Mouse (Mus musculus): ENCODE measurements around the gene Pde2a. TPM values are rescaled to one million over a fixed set of nuclear protein-coding genes. Genes with fewer than 3 reads are reported as not detected.

Pde2a gene
- total and polyA plus RNA-seq, 3 experiments = 0.11 to 0.62 TPM; not detected in 1

GRCm38 (mm10) chr7:101376701-101377340, 44.7 kb upstream of the Pde2a start:
- Histone ChIP-seq H3K9ac (ENCODE audit: control insufficient read depth, low read depth, low read length, poor library complexity, severe bottlenecking) (no peak overlapping the region), H3K4me3 (ENCODE audit: control insufficient read depth in 1 of 2, insufficient read depth in 1 of 2, low read depth in 2 of 2, low read length in 2 of 2) (no peak overlapping the region), H3K27ac (ENCODE audit: control insufficient read depth, low read depth, low read length) (no peak overlapping the region), H3K36me3 (ENCODE audit: control insufficient read depth in 1 of 2, insufficient read depth in 2 of 2, low read length in 2 of 2) (peaks cover 0 to 6% of the 10 kb centered on the region in 2 experiments; a peak in 2 of 4 replicates), H3K4me1 (ENCODE audit: control insufficient read depth in 1 of 2, insufficient read depth in 2 of 2, low read length in 2 of 2) (peaks cover 2 to 4% of the 10 kb centered on the region in 2 experiments; a peak in 3 of 4 replicates), H3K9me3 (replicated peaks; ENCODE audit: insufficient read depth, low read length) (no peaks in the 10 kb centered on the region), H3K79me2 (ENCODE audit: control insufficient read depth, insufficient read depth, low read length, poor library complexity) (no peaks in the 10 kb centered on the region), H3K27me3 (ENCODE audit: control insufficient read depth in 1 of 2, insufficient read depth in 2 of 2, low read length in 2 of 2) (no peaks in the 10 kb centered on the region)
- DNase-seq (ENCODE audit: low read depth, low spot score) = no peak
- TF ChIP-seq SIN3A (IDR thresholded peaks at IDR 0.05; ENCODE audit: low read length) (no peak), ZNF384 (IDR thresholded peaks at IDR 0.05; ENCODE audit: low read depth, low read length) (no peak), KAT2A (conservative IDR thresholded peaks at IDR 0.05; ENCODE audit: low read depth, low read length) (no peak)

- no peaks in the 10 kb centered on the region for H3K79me2 ChIP-seq (ENCODE audit: control insufficient read depth, insufficient read depth, low read length, poor library complexity)
- no peaks in the 10 kb centered on the region for H3K27me3 ChIP-seq (ENCODE audit: control insufficient read depth in 1 of 2, insufficient read depth in 2 of 2, low read length in 2 of 2)
- peak overlapping the region; percentile 75 for H3K9ac ChIP-seq (ENCODE audit: control insufficient read depth, low read depth, low read length, poor library complexity, severe bottlenecking)
- no peaks in the 10 kb centered on the region for H3K9me3 ChIP-seq (replicated peaks; ENCODE audit: insufficient read depth, low read length)
- H3K4me1 ChIP-seq (ENCODE audit: control insufficient read depth in 1 of 2, insufficient read depth in 2 of 2, low read length in 2 of 2) = peaks cover 2 to 4% of the 10 kb centered on the region in 2 experiments; a peak in 3 of 4 replicates
- peak overlapping the region; percentile 56 to 62 for H3K4me3 ChIP-seq (ENCODE audit: control insufficient read depth in 1 of 2, insufficient read depth in 1 of 2, low read depth in 2 of 2, low read length in 2 of 2)
- DNase-seq (ENCODE audit: low read depth, low spot score) = peak; percentile 88
- peak overlapping the region; percentile 81 for H3K27ac ChIP-seq (ENCODE audit: control insufficient read depth, low read depth, low read length)
- H3K36me3 ChIP-seq (ENCODE audit: control insufficient read depth in 1 of 2, insufficient read depth in 2 of 2, low read length in 2 of 2) = peaks cover 0 to 6% of the 10 kb centered on the region in 2 experiments; a peak in 2 of 4 replicates
- TF ChIP-seq POLR2A (IDR thresholded peaks at IDR 0.05; ENCODE audit: control insufficient read depth in 1 of 2, insufficient read depth in 1 of 2, low read depth in 1 of 2, low read length in 2 of 2, poor library complexity in 1 of 2) (peak in 1 of 2 experiments; percentile 52; a peak in 2 of 4 replicates), GATA1 (IDR thresholded peaks at IDR 0.05; ENCODE audit: low read depth, low read length) (no peak), POLR2AphosphoS2 (IDR thresholded peaks at IDR 0.05; ENCODE audit: low read length) (no peak; the same call in 1 of the 2 replicates), GABPA (IDR thresholded peaks at IDR 0.05; ENCODE audit: low read depth, low read length) (no peak), E2F4 (IDR thresholded peaks at IDR 0.05; ENCODE audit: borderline replicate concordance, low read depth, low read length) (no peak), TCF12 (IDR thresholded peaks at IDR 0.05; ENCODE audit: low read depth, low read length) (peak; percentile 32; the same call in 1 of the 2 replicates), ZMIZ1 (IDR thresholded peaks at IDR 0.05; ENCODE audit: low read depth, low read length) (no peak), MAZ (IDR thresholded peaks at IDR 0.05; ENCODE audit: low read depth, low read length) (peak; percentile 78), TAL1 (IDR thresholded peaks at IDR 0.05; ENCODE audit: low read length) (no peak), NELFE (IDR thresholded peaks at IDR 0.05; ENCODE audit: low read depth, low read length) (peak; percentile 35; the same call in 1 of the 2 replicates), MEF2A (IDR thresholded peaks at IDR 0.05; ENCODE audit: extremely low read depth, insufficient replicate concordance, low read depth, low read length, poor library complexity, severe bottlenecking) (no peak), USF1 (IDR thresholded peaks at IDR 0.05; ENCODE audit: low read depth, low read length) (peak; percentile 31; the same call in 1 of the 2 replicates), MYB (IDR thresholded peaks at IDR 0.05; ENCODE audit: low read depth, low read length) (0 out of 2 replicates have a peak, but pooled peaks have one; percentile 35), NRF1 (IDR thresholded peaks at IDR 0.05; ENCODE audit: insufficient read depth, low read depth, low read length, poor library complexity, severe bottlenecking) (peak; percentile 9; the same call in 1 of the 2 replicates), MXI1 (IDR thresholded peaks at IDR 0.05; ENCODE audit: low read depth, low read length) (peak; percentile 78), ZNF384 (IDR thresholded peaks at IDR 0.05; ENCODE audit: low read depth, low read length) (no peak), SIN3A (IDR thresholded peaks at IDR 0.05; ENCODE audit: low read length) (peak; percentile 87), EP300 (IDR thresholded peaks at IDR 0.05; ENCODE audit: low read depth in 1 of 2, low read length in 2 of 2) (peak; percentile 46 to 56; a peak in 3 of 4 replicates), RCOR1 (IDR thresholded peaks at IDR 0.05; ENCODE audit: low read depth, low read length) (no peak), SMC3 (IDR thresholded peaks at IDR 0.05; ENCODE audit: low read depth, low read length) (peak; percentile 27), MAFK (IDR thresholded peaks at IDR 0.05; ENCODE audit: borderline replicate concordance, low read depth, low read length) (0 out of 2 replicates have a peak, but pooled peaks have one; percentile 44), CHD1 (IDR thresholded peaks at IDR 0.05; ENCODE audit: low read depth, low read length) (peak; percentile 65; the same call in 1 of the 2 replicates), MYC (IDR thresholded peaks at IDR 0.05; ENCODE audit: low read depth, low read length) (peak; percentile 62; the same call in 1 of the 2 replicates), ELF1 (IDR thresholded peaks at IDR 0.05; ENCODE audit: low read depth, low read length) (peak; percentile 96), HCFC1 (IDR thresholded peaks at IDR 0.05; ENCODE audit: low read depth, low read length) (peak; percentile 84), JUND (IDR thresholded peaks at IDR 0.05; ENCODE audit: low read depth, low read length) (peak; percentile 99), UBTF (IDR thresholded peaks at IDR 0.05; ENCODE audit: borderline replicate concordance, insufficient read depth, low read depth, low read length) (no peak)
Observed at GRCm38 (mm10) chr7:101377741-101378262, 43.7 kb upstream of the Pde2a start.

All from MEL (cell line).